Mouse (Mus musculus): ENCODE results near the gene Specc1. TPM values are rescaled to one million over a fixed set of nuclear protein-coding genes. Genes with fewer than 3 reads are reported as not detected.

The Specc1 gene
- total RNA-seq, 2 experiments from 2014 or later: 31.0 to 31.1 TPM

DNA sequence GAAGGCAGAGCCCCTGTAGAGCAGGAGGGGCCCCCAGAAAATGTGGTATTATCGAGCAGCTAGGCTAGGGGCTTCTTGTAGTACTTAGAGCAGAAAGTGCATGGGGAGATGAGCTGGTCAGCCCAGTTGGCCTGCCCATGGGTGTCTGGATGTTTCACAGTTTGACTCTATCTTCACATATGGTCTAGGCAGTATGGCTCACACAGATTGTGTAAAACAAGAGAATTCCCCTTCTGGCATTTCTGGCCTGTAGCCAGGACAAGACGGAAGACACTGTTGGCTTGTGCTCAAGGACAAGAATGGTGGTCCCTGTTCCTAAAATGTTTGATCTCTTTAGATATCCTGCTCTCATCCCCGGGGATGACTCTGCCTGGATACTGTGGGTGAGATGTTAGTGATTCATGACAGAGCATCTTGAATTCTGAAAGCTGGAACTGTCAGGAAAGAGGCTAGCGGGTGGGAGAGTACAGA is 69.8 kb downstream of the Specc1 start:
- intact Hi-C loops (cut with DNase I): no loop called here
- peak; percentile 42 to 46 for DNase-seq (ENCODE audit: extremely low spot score in 1 of 2, low spot score in 2 of 2)

- intact Hi-C loops (cut with DNase I): no loop called here
- DNase-seq (ENCODE audit: extremely low spot score in 1 of 2, low spot score in 2 of 2): no peak
These were observed 70.7 kb downstream of the Specc1 start for GRCm38 (mm10) chr11:62027271-62027670.

GRCm38 (mm10) chr11:62027705-62028104 is 71.1 kb downstream of the Specc1 start:
- intact Hi-C loops (cut with DNase I): no loop called here
- DNase-seq (ENCODE audit: extremely low spot score in 1 of 2, low spot score in 2 of 2): no peak

DNA sequence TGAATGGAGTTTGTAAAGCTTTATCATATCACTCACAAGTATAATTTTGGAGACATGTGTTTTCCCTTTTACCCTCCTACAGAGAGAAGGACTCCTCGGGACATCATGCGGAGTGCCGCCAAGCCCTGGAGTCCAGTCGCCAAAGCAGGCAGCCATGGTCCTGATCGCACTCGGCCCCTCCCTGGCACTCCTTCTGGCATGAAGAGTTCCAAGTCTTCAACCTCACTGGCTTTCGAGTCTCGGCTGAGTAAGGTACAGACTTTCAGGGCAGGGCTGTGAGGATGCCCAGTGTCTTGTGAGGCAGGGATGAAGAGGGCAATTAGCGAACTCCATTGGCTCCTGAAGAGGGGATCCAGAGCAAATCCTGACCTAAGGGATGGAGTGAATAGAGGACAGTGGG is 72.6 kb downstream of the Specc1 start:
- intact Hi-C loops (cut with DNase I): no loop called here
- DNase-seq (ENCODE audit: extremely low spot score in 1 of 2, low spot score in 2 of 2): no peak

DNA sequence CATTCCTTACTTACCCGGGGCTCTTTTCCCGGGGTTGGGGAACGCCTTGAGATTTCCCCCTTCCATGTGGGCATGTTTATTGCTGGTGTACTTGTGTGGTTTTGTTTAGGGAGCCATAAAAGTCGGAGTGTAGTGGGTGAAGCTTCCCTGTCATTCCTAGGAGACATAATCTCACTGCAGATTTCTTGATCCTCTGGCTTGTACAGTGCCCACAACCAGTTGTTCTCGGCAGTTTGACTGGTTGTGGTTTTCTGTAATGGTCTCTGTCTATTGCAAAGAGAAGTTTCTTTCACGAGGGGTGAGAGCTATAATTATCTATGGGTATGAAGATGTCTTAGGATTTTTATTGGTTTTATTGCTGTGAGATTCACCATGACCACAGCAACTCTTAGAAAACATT is 78.0 kb downstream of the Specc1 start:
- intact Hi-C loops (cut with DNase I): no loop called here

GRCm38 (mm10) chr11:62035220-62035619 is 78.7 kb downstream of the Specc1 start:
- intact Hi-C loops (cut with DNase I): no loop called here
- no peak for DNase-seq (ENCODE audit: extremely low spot score in 1 of 2, low spot score in 2 of 2)

More for the DNA sequence above, 78.0 kb downstream of the Specc1 start:
- DNase-seq (ENCODE audit: extremely low spot score in 1 of 2, low spot score in 2 of 2): no peak

GRCm38 (mm10) chr11:62040122-62040521 is 83.6 kb downstream of the Specc1 start:
- intact Hi-C loops (cut with DNase I): no loop called here
- DNase-seq (ENCODE audit: extremely low spot score in 1 of 2, low spot score in 2 of 2): no peak

- DNase-seq (ENCODE audit: extremely low spot score in 1 of 2, low spot score in 2 of 2): peak in 1 of 2 experiments; percentile 49
- intact Hi-C loops (cut with DNase I): loop anchor here (2.0 kb wide), 1 partner anchor 94 kb away; no protein-coding TSS in a partner anchor
These were observed 88.1 kb downstream of the Specc1 start for GRCm38 (mm10) chr11:62044627-62045026.

GRCm38 (mm10) chr11:62045964-62046363 is 89.4 kb downstream of the Specc1 start:
- DNase-seq (ENCODE audit: extremely low spot score in 1 of 2, low spot score in 2 of 2): no peak
- intact Hi-C loops (cut with DNase I): loop anchor here (2.0 kb wide), 1 partner anchor 95 kb away; no protein-coding TSS in a partner anchor

DNA sequence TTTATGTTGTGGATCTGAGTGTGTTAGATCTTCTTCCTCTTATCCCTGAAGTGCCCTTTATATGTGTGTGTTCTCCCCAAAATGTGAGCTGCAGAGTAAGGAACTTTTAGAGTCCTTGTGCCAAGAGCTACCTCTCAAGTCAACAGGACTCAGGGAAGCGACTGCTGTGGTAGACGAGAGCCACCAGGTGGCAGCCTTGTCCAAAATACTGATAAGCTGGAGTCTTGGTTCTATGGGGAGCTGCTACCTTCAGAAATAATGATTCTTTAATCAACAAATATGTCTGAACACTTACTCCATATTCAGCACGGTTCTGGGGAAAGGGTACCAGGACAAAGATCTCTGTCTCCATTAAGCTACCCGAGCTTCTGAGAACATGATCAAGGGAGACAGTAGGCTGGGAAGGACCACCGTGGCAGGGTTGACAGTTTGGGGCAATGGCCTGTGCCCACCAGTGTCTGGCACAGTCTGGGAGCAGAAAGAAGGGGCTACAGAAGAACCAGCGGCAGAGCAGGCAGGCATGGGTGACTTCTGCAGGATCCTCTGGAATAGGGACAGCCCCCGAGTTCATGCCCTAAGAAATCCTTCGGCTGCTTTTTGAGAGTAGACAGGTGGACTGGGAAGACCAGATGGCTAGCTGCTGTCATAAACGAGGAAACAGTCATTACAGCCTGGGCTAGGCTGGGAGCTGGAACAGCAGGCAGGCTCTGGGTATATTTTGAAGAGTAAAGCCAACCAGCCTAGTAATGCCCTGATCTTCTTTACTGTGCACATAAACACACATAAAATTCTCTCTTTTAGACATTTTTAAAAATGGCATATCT is 91.5 kb downstream of the Specc1 start:
- peak; percentile 67 to 72 for DNase-seq (ENCODE audit: extremely low spot score in 1 of 2, low spot score in 2 of 2)
- intact Hi-C loops (cut with DNase I): loop anchor here (2.0 kb wide), 1 partner anchor 233 kb away; the partner anchor contains the start of genes Ttc19 and Zswim7

DNA sequence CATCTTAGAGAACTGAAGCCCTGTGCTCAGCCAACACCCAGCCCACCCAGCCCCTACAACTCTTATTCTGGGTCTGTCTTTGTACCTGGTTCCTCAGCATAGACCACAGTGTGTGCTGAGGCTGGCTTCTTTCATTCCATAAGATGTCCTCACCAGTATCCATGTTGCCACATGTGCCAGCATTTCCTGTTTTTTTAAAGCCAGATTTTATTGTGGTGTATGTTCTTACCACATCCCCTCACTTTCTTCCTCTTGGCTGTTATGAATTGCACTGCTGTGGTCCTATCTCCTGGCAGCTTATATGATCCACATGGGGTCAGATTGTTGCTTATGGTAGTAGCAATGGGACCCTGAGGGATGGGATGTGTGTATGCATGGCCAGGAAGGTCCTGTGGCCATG is 92.6 kb downstream of the Specc1 start:
- DNase-seq (ENCODE audit: extremely low spot score in 1 of 2, low spot score in 2 of 2): no peak
- intact Hi-C loops (cut with DNase I): loop anchor here (2.0 kb wide), 1 partner anchor 232 kb away; the partner anchor contains the start of genes Ttc19 and Zswim7

GRCm38 (mm10) chr11:62050356-62051330 is 94.1 kb downstream of the Specc1 start:
- DNase-seq (ENCODE audit: extremely low spot score in 1 of 2, low spot score in 2 of 2): no peak
- intact Hi-C loops (cut with DNase I): loop anchor here (5.0 kb wide), 1 partner anchor 77 kb away; no protein-coding TSS in a partner anchor

DNA sequence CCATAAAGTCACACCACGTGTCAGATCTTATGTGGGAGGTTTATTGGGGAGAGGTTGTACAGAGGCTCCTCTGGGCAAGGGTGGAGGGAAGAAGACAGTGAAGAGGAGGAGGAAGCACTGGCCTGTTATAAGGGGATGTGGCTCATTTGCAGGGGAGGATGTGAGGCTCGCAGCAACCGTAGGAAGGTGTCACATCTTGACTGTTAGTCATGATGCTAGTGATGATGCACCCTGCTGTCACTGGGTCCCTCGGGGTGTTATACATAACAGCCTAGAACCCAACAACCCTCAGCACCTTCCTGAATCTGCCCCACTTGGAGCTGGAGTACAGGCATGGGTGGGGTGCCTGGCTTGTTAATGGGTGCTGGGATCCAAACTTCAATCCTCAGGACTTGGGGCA is 94.9 kb downstream of the Specc1 start:
- DNase-seq (ENCODE audit: extremely low spot score in 1 of 2, low spot score in 2 of 2): no peak
- intact Hi-C loops (cut with DNase I): loop anchor here (5.0 kb wide), 1 partner anchor 76 kb away; no protein-coding TSS in a partner anchor

GRCm38 (mm10) chr11:62053928-62054327 is 97.4 kb downstream of the Specc1 start:
- intact Hi-C loops (cut with DNase I): loop anchor here (5.0 kb wide), 1 partner anchor 73 kb away; no protein-coding TSS in a partner anchor
- DNase-seq (ENCODE audit: extremely low spot score in 1 of 2, low spot score in 2 of 2): no peak

- intact Hi-C loops (cut with DNase I): no loop called here
- DNase-seq (ENCODE audit: extremely low spot score in 1 of 2, low spot score in 2 of 2): no peak
These were observed 108.0 kb downstream of the Specc1 start for GRCm38 (mm10) chr11:62064565-62064964.

GRCm38 (mm10) chr11:62065655-62066054 is 109.1 kb downstream of the Specc1 start:
- intact Hi-C loops (cut with DNase I): no loop called here
- no peak for DNase-seq (ENCODE audit: extremely low spot score in 1 of 2, low spot score in 2 of 2)

- no peak for DNase-seq (ENCODE audit: extremely low spot score in 1 of 2, low spot score in 2 of 2)
- intact Hi-C loops (cut with DNase I): no loop called here
These were observed 113.0 kb downstream of the Specc1 start for GRCm38 (mm10) chr11:62069554-62069953.

- intact Hi-C loops (cut with DNase I): no loop called here
- no peak for DNase-seq (ENCODE audit: extremely low spot score in 1 of 2, low spot score in 2 of 2)
These were observed 113.6 kb downstream of the Specc1 start for GRCm38 (mm10) chr11:62070206-62070605.

DNA sequence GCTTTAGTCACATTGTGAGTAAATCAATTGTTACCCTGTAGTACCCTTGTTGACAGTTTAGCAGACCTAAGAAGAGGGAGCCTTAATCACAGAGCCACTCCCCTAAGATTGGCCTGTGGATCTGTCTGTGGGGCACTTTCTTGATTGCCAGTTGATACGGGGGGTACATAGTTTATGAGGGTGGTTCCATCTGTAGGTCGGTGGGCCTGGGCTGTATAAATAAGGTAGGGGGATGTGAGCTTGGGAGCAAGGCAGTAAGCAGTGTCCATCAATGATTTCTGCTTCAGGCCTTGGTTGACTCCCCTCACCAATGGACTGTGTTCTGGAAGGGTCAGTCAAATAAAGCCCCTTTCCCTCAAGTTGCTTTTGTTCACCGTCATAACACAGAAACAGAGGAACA is 115.8 kb downstream of the Specc1 start:
- no peak for DNase-seq (ENCODE audit: extremely low spot score in 1 of 2, low spot score in 2 of 2)
- intact Hi-C loops (cut with DNase I): no loop called here
